Mouse (Mus musculus) embryonic stem cell, embryonic (primary cell): Measurements from ENCODE around the gene Slc35g3.

Source experiments
- CTCF ChIA-PET, 4 experiments: fragments of 300-600 bp in 2 of 4; fragments of 350-600 bp in 2 of 4; sonication (Branson Sonifier 250); formaldehyde crosslinking; loops; one replicate each; lab custom pipeline; 2022; ENCODE audit warnings: inconsistent platforms in 2 of 4; lab: Charles Lee
- POLR2A ChIA-PET, 4 experiments: fragments of 300-600 bp in 2 of 4; fragments of 350-600 bp in 2 of 4; sonication (Branson Sonifier 250); formaldehyde crosslinking; loops; one replicate each; lab custom pipeline; 2022; ENCODE audit warnings: antibody characterized with exemption in 4 of 4, inconsistent platforms in 1 of 4; lab: Charles Lee

Slc35g3 gene

DNA sequence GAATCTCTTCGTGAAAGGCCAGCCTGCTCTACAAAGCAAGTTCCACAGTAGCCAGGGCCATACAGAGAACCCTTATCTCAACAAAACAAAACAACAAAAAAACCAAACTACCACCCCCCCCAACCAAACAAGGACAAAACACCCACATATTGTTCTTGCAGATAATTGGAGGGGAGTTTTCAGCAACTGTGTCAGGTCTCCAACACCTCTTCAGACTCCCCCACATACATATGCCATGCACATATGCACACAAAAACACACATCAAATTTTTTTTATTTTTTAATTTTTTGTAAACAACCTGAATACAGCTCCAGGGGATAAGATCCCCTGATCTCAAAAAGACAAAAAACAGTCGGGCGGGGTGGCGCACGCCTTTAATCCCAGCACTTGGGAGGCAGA, 7.5 kb downstream of the Slc35g3 start:
- ChIA-PET CTCF (interaction anchor here (0.5 to 2.0 kb wide), 21 partner anchors 9 to 385 kb away, joined by 3 to 9 read pairs (median 4); partner anchors contain the start of gene Zbtb4 (in 1 of the 4)), POLR2A (interaction anchor here in 3 of 4 experiments (0.5 to 10.2 kb wide), 55 partner anchors 10 to 604 kb away, joined by 3 to 107 read pairs (median 4); partner anchors contain the start of genes Eif5a (in 2 of the 3), Tmem256 (in 2 of the 3), 2810408A11Rik (in 1 of the 3) and Ctdnep1 (in 1 of the 3))

DNA sequence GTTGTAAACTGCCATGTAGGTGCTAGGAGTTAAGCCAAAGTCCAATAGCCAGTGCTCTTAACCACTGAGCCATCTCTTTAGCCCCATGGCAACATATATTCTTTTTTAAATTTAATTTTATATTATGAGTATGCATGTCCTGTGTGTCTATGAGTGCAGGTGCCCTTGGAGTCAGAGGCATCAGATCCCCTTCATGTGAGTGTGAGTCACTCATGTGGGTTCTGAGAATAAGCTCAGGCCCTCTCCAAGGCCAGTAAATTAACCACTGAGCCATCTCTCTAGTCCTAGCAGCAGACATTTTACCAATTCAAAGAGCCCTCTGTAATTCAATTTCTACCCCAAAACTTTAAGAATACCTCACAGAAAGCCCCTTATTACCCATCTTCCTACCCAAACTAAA, 9.1 kb downstream of the Slc35g3 start:
- POLR2A ChIA-PET = interaction anchor here (0.5 to 10.2 kb wide), 35 partner anchors 8 to 589 kb away, joined by 3 to 107 read pairs (median 4); partner anchors contain the start of genes Eif5a (in 2 of the 4), Nlgn2 (in 2 of the 4), Tmem256 (in 2 of the 4) and Fxr2 (in 1 of the 4)
- CTCF ChIA-PET = interaction anchor here in 1 of 4 experiments (0.7 to 1.7 kb wide), 5 partner anchors 13 to 47 kb away, joined by 3 to 4 read pairs (median 3); partner anchors contain the start of gene Zbtb4

DNA sequence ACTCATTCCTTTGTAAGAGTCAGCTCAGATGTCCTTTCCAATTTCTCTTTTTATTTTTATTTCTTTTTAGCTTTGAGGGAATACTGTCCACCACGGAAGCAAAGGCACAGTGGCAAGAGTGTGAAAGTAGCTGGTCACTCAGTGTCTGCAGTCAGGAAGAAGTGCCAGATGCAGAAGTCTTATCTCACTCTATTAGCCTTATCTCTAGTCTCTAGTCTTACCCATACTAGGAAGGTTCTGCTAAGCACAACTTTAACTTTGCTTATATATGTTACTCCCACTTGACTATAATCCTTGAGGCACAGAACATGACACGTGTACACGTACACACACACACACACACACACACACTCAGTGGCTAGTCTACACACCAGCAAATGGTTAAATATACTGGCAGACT, 10.1 kb downstream of the Slc35g3 start:
- POLR2A ChIA-PET = interaction anchor here (0.5 to 10.2 kb wide), 19 partner anchors 8 to 293 kb away, joined by 3 to 107 read pairs (median 6); partner anchors contain the start of genes 2810408A11Rik (in 1 of the 4), Dvl2 (in 1 of the 4), Neurl4 (in 1 of the 4) and Senp3 (in 1 of the 4)
- CTCF ChIA-PET = interaction anchor here (0.6 to 1.7 kb wide), 7 partner anchors 12 to 103 kb away, joined by 3 to 11 read pairs (median 4); no protein-coding TSS in a partner anchor

DNA sequence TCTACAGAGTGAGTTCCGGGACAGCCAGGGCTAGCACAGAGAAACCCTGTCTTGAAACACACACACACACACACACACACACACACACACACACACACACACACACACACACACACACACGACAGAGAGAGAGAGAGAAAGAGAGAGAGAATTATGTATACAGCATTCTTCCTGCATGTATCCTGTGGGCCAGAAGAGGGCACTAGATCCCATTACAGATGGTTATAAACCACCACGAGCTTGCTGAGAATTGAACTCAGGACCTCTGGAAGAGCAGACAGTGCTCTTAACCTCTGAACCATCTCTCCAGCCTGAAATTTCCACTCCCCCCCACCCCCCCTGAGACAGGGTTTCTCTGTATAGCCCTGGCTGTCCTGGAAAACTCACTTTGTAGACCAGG, 30.4 kb downstream of the Slc35g3 start:
- ChIA-PET CTCF (interaction anchor here (0.5 to 3.2 kb wide), 48 partner anchors 8 to 587 kb away, joined by 3 to 37 read pairs (median 4); partner anchors contain the start of genes Polr2a (in 2 of the 4), Sox15 (in 2 of the 4), Tmem256 (in 2 of the 4) and Tmem95 (in 2 of the 4)), POLR2A (interaction anchor here (0.5 to 9.6 kb wide), 22 partner anchors 8 to 290 kb away, joined by 3 to 107 read pairs (median 4); partner anchors contain the start of genes Acap1 (in 1 of the 4), Eif5a (in 1 of the 4), Polr2a (in 1 of the 4) and Tmem95 (in 1 of the 4))

DNA sequence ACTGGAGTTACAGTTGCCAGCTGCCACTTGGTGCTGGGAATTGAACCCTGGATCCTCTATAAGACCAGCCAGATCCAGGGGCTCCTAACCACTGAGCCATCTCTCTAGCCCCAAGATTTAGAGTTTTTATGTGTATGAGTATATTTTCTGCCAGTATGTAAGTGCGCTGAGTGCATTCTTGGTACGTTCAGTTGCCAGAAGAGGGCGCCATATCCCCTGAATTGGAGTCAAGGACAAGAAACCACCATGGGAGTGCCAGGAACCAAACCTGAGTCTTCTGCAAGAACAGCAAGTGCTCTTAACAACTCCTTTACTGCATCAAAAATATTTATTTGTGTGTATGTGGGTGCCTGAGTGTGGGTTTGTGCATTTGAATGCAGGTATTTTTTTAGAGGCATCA, 32.7 kb downstream of the Slc35g3 start:
- ChIA-PET POLR2A (interaction anchor here in 3 of 4 experiments (0.7 to 9.6 kb wide), 21 partner anchors 9 to 256 kb away, joined by 3 to 107 read pairs (median 4); partner anchors contain the start of genes 2810408A11Rik (in 1 of the 3), Ctdnep1 (in 1 of the 3), Fxr2 (in 1 of the 3) and Neurl4 (in 1 of the 3)), CTCF (interaction anchor here (0.6 to 3.2 kb wide), 22 partner anchors 9 to 940 kb away, joined by 3 to 37 read pairs (median 5); partner anchors contain the start of genes Fxr2 (in 2 of the 4), Sox15 (in 2 of the 4), Tmem95 (in 2 of the 4) and Nlgn2 (in 1 of the 4))

DNA sequence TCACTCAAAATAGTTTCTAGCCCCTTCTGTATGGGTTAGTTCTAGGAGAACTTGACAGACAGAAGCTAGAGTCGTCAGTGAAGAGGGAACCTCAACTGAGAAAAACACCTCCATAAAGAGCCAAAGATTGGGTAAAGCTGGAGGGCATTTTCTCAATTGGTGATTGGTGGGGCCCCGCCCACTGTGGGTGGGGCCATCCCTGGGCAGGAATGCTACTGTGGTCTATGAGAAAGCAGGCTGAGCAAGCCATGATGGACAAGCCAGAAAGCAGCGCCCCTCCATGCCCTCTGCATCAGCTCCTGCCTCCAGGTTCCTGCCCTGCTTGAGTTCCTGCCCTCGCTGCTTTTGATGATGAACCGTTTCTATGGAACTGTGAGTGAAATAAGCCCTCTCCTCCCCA, 35.8 kb downstream of the Slc35g3 start:
- ChIA-PET CTCF (interaction anchor here (0.5 to 2.1 kb wide), 19 partner anchors 9 to 348 kb away, joined by 3 to 11 read pairs (median 4); partner anchors contain the start of genes Eif5a (in 1 of the 4), Fxr2 (in 1 of the 4), Sox15 (in 1 of the 4) and Trp53 (in 1 of the 4)), POLR2A (interaction anchor here (0.6 to 2.2 kb wide), 33 partner anchors 8 to 268 kb away, joined by 3 to 9 read pairs (median 4); partner anchors contain the start of genes Cd68 (in 3 of the 4), Mpdu1 (in 1 of the 4), Nlgn2 (in 1 of the 4) and Polr2a (in 1 of the 4))

DNA sequence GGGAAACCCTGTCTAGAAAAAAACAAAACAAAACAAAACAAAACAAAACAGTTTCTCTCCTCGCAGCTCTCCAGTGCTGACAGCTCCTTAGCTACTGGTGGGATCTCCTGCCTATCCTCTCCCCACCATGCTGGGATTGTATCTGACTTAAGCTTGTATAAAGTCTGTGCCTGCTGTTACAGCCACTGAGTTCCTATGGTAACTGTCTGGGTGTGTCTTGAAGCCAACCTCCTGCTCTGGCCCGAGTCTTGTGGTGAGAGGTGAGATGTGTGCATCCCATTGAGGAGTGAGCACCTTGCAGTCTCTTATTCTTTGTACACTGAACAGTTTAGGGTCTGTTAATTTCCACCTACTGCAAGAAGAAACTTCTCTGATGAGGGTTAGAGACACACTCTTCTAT, 38.7 kb downstream of the Slc35g3 start:
- POLR2A ChIA-PET = interaction anchor here in 3 of 4 experiments (0.5 to 2.2 kb wide), 39 partner anchors 8 to 309 kb away, joined by 3 to 16 read pairs (median 3); partner anchors contain the start of genes Senp3 (in 2 of the 3), Sox15 (in 2 of the 3), Trp53 (in 2 of the 3) and Wrap53 (in 2 of the 3)
- CTCF ChIA-PET = interaction anchor here (0.5 to 1.3 kb wide), 13 partner anchors 9 to 269 kb away, joined by 3 to 7 read pairs (median 3); partner anchors contain the start of genes Fxr2 (in 2 of the 4) and Kctd11 (in 1 of the 4)

DNA sequence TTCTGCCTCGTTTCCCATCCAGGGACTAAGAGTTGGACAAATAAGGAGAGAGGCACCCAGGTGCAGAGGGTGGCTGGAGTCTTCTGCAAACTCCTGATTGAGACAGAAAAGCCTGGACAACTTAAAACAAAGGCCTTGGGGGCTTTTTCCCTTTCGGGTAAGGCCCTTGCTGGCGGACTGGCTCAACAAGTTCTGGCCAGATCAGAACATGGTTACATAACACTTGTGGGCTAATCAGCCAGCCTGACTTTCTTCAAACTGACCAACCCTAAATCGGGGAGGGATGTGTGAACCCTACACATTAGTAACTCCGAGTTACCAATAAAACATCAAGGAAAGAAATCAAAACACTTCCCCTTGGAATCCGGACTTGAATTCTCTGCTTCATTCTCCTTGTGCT, 40.9 kb downstream of the Slc35g3 start:
- POLR2A ChIA-PET = interaction anchor here in 3 of 4 experiments (0.7 to 24.5 kb wide), 8 partner anchors 16 to 156 kb away, joined by 3 to 672 read pairs (median 17); partner anchors contain the start of genes Cd68 (in 1 of the 3), Eif4a1 (in 1 of the 3), Fxr2 (in 1 of the 3) and Mpdu1 (in 1 of the 3)
- CTCF ChIA-PET = no interaction called here

DNA sequence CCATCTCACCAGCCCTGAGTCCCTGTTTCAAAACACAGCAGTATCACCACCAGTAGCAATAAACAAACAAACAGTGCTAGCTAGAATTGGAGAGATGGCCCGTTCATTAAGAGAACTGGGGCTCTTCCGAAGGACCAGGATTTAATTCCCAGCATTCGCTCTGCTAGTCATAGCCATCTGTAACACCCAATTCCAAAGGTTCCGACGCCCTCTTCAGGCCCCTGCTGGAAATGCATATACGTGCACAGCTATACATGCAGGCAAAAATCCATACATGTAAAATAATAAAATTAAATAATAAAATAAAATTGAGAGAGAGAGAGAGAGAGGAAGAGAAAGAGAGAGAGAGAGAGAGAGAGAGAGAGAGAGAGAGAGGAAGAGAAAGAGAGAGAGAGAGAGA, 42.3 kb downstream of the Slc35g3 start:
- CTCF ChIA-PET = interaction anchor here (0.5 to 12.7 kb wide), 66 partner anchors 8 to 515 kb away, joined by 3 to 155 read pairs (median 5); partner anchors contain the start of genes Sox15 (in 4 of the 4), Fxr2 (in 3 of the 4), Senp3 (in 3 of the 4) and Mpdu1 (in 2 of the 4)
- POLR2A ChIA-PET = interaction anchor here (0.6 to 24.5 kb wide), 57 partner anchors 9 to 976 kb away, joined by 3 to 672 read pairs (median 4); partner anchors contain the start of genes Cd68 (in 3 of the 4), Senp3 (in 3 of the 4), Sox15 (in 3 of the 4) and Mpdu1 (in 2 of the 4)

DNA sequence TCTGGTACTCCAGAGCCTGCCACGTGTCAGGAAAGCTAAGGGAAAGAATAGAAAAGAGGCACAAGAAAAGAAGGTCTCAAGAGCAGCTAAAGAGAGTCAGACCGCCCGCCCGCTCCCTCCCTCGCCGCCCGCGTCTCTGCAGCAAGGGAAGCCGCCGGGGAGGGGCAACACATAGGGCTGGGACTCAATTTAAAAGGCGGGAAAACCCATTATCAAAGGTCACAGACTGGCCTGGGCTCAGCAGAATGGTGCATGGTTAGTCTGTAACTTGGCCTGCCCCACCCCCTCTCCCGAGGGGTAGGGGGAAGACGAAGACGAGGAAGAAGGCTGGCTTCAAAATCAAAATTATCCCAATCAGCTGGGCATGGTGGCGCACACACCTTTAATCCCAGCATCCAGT, 43.1 kb downstream of the Slc35g3 start:
- ChIA-PET POLR2A (interaction anchor here (0.6 to 24.5 kb wide), 46 partner anchors 8 to 247 kb away, joined by 3 to 672 read pairs (median 4); partner anchors contain the start of genes Sox15 (in 3 of the 4), Cd68 (in 2 of the 4), Fxr2 (in 2 of the 4) and Mpdu1 (in 2 of the 4)), CTCF (interaction anchor here (0.6 to 12.7 kb wide), 40 partner anchors 10 to 640 kb away, joined by 3 to 155 read pairs (median 5); partner anchors contain the start of genes Sox15 (in 4 of the 4), Fxr2 (in 3 of the 4), Senp3 (in 3 of the 4) and Mpdu1 (in 2 of the 4))

DNA sequence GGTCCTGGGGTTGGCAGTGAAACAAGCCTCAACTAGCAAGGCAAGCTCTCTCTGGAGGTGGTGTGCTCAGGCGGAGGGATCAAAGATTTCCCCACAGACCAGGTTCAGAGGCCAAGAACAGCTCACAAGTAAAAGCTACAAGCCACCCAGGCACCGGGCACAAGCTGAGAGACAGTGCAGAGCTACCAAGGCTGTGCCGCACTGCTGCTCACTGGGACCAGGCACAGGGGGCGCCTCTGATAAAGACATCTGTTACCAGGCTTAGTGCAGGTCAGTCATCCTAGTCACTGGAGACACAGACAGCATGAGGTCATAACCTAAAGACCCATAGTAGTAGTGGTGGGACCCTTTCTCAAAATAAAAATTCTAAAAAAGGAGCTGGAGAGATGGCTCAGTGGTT, 44.8 kb downstream of the Slc35g3 start:
- ChIA-PET POLR2A (interaction anchor here (0.6 to 24.5 kb wide), 55 partner anchors 9 to 263 kb away, joined by 3 to 672 read pairs (median 5); partner anchors contain the start of genes Senp3 (in 4 of the 4), Sox15 (in 3 of the 4), Tnfsf13 (in 3 of the 4) and Trp53 (in 3 of the 4)), CTCF (interaction anchor here (0.5 to 12.7 kb wide), 34 partner anchors 10 to 448 kb away, joined by 3 to 155 read pairs (median 4); partner anchors contain the start of genes Sox15 (in 3 of the 4), Fxr2 (in 2 of the 4), Senp3 (in 2 of the 4) and Tnfsf13 (in 2 of the 4))

DNA sequence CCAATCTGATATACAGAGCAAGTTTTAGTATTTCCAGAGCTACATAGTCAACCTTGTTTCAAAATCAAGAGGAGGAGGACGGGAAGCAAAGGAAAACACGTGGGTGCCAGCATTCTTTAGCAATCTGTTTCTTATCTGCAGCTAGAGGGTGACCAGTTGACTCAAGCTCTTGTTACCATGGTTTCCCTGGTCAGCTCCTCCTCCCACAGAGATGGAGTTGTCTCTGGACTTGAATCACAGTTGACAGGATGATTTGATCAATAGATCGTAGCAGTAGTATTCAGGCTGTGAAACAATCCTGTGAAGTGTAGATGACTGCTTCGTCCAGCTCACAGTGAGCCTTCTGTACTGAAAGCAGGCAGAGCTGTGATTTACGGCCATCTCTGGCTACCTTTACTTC, 45.8 kb downstream of the Slc35g3 start:
- CTCF ChIA-PET = interaction anchor here (0.6 to 12.7 kb wide), 38 partner anchors 9 to 447 kb away, joined by 3 to 155 read pairs (median 4); partner anchors contain the start of genes Senp3 (in 3 of the 4), Fxr2 (in 2 of the 4), Sox15 (in 2 of the 4) and Tnfsf13 (in 2 of the 4)
- POLR2A ChIA-PET = interaction anchor here (0.5 to 24.5 kb wide), 74 partner anchors 7 to 594 kb away, joined by 3 to 672 read pairs (median 8); partner anchors contain the start of genes Cd68 (in 4 of the 4), Senp3 (in 4 of the 4), Sox15 (in 4 of the 4) and Tnfsf13 (in 3 of the 4)

DNA sequence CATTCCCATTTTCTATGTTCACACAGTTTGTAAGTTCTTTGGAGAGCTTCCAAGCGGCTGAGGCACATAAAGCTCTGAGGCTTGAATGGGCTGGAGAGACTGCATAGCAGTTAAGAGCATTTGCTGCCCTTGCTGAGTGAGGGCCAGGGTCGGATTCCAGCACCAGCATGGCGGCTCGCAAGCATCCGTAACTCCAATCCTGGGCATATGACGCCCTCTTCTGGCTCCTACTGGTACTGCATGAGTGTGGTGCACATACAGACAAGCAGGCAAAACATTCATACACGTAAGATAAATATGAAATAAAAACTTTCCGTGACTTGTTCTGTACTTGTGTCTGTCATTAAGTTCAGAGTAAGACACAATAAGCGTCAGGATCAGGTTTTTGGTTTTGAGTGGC, 46.3 kb downstream of the Slc35g3 start:
- CTCF ChIA-PET = interaction anchor here (0.5 to 12.7 kb wide), 45 partner anchors 9 to 446 kb away, joined by 3 to 155 read pairs (median 4); partner anchors contain the start of genes Fxr2 (in 3 of the 4), Senp3 (in 3 of the 4), Tnfsf13 (in 3 of the 4) and Sox15 (in 2 of the 4)
- POLR2A ChIA-PET = interaction anchor here (0.5 to 24.5 kb wide), 88 partner anchors 8 to 642 kb away, joined by 3 to 672 read pairs (median 7); partner anchors contain the start of genes Cd68 (in 4 of the 4), Senp3 (in 4 of the 4), Sox15 (in 4 of the 4) and Tnfsf12 (in 3 of the 4)

DNA sequence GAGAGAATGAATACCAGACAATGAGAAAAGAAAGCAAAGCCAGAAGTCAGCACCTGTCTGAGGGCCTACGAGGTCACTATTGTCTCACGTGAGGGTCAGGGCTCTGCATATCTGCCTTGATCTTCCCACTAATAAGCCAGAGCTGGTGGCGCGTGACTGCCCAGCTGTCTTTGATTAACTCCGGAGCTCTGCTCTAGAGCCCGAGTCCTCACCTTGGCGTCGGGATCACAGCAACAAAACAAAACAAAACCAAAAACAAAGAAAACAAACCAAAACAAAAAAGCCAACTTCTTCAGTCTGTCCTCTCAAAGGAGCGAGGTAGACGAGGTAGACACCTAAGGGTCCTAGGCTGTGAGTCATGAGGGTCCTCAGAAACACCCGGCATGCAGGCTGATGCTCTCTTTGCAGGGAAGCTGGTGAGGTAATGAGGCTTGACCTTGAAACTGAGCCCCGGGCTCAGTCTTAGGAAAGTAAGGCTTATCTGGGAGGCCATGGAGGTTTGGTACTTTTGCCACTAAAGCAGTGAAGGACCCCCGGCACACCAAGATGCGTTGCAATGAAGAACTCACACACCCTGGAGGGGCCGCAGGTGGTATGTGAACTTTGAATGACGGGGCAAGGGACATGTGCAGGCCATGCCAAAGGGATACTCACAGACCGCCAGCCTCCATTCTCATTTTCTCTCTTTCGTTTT, 47.0 kb downstream of the Slc35g3 start:
- POLR2A ChIA-PET = interaction anchor here (0.5 to 24.5 kb wide), 101 partner anchors 8 to 642 kb away, joined by 3 to 672 read pairs (median 6); partner anchors contain the start of genes Cd68 (in 4 of the 4), Eif4a1 (in 4 of the 4), Senp3 (in 4 of the 4) and Sox15 (in 4 of the 4)
- CTCF ChIA-PET = interaction anchor here (0.5 to 12.7 kb wide), 34 partner anchors 9 to 206 kb away, joined by 3 to 155 read pairs (median 4); partner anchors contain the start of genes Senp3 (in 3 of the 4), Sox15 (in 3 of the 4), Tnfsf13 (in 3 of the 4) and Fxr2 (in 2 of the 4)

DNA sequence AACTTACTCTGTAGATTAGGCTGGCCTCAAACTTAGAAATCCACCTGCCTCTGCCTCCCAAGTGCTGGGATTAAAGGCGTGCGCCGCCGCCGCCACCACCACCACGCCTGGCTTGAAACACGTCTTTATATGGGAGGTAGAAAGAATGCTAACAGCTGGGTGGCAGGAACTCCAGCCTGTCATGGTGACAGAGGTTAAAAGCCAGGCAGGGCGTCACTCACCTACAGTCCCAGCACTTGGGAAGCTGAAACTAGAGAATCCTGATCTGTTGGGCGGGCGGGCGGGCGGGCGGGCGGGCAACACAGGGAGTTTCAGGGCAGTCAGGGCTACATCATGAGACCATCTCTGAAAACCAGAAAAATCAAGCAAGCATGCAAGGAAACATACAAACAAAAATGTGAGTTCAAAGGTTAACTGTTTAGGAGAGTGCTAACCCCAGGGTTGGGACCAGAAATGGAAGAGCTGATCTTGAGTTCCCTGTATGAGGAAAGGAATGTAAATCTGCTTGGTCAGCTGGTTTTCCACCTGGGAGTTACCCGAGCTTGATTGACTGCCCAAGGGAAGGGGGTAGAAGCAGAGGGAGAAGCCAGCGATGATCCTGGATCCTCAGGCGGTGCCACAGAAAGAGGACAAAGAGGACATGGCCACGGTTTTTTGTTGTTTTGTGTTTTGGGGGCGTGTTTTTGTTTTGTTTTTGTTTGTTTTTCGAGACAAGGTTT, 48.7 kb downstream of the Slc35g3 start:
- POLR2A ChIA-PET = interaction anchor here (0.6 to 24.5 kb wide), 78 partner anchors 7 to 389 kb away, joined by 3 to 672 read pairs (median 5); partner anchors contain the start of genes Senp3 (in 4 of the 4), Cd68 (in 3 of the 4), Sox15 (in 3 of the 4) and Tnfsf13 (in 3 of the 4)
- CTCF ChIA-PET = interaction anchor here (0.6 to 12.7 kb wide), 18 partner anchors 10 to 166 kb away, joined by 3 to 155 read pairs (median 5); partner anchors contain the start of genes Senp3 (in 2 of the 4), Sox15 (in 2 of the 4), Cd68 (in 1 of the 4) and Fxr2 (in 1 of the 4)
